Mouse (Mus musculus): ENCODE measurements around the gene Hbb-y.
"Not testable (repeated sequence)": the region's sequence is repeated elsewhere in the genome, so short reads cannot be mapped to it uniquely, and the experiment has no call there.

Hbb-y gene

GRCm38 (mm10) chr7:103812174-103812573 is 40.8 kb downstream of the Hbb-y start:
- DNase-seq: no peak

GRCm38 (mm10) chr7:103811223-103811845 is 41.7 kb downstream of the Hbb-y start:
- no peak for DNase-seq

GRCm38 (mm10) chr7:103810746-103811145 is 42.3 kb downstream of the Hbb-y start:
- no peak for DNase-seq

- no peak for DNase-seq
Measured at GRCm38 (mm10) chr7:103810296-103810695, 42.7 kb downstream of the Hbb-y start.

GRCm38 (mm10) chr7:103809801-103810155 is 43.2 kb downstream of the Hbb-y start:
- DNase-seq: no peak

- DNase-seq: no peak
Measured at GRCm38 (mm10) chr7:103808971-103809800, 43.8 kb downstream of the Hbb-y start.

- not testable (repeated sequence) for DNase-seq
Measured at GRCm38 (mm10) chr7:103808120-103808519, 44.9 kb downstream of the Hbb-y start.

- peak in 1 of 2 experiments; percentile 2 for DNase-seq
Measured at GRCm38 (mm10) chr7:103806856-103807255, 46.2 kb downstream of the Hbb-y start.
